Mouse (Mus musculus) hindbrain, postnatal 0 days (tissue): ENCODE data around the gene March4. TPM values are rescaled to one million over a fixed set of nuclear protein-coding genes. Genes with fewer than 3 reads are reported as not detected.
A peak's percentile ranks its signal among the peaks of the same experiment; 100 is the strongest.

ENCODE experiments used
- ATAC-seq: fragments of 200-750 bp; cut with Nextera tagmentation; 2 replicates; pipeline ENCODE4 v1.8.0; 2017; ENCODE audit warnings: mild to moderate bottlenecking, moderate TSS enrichment, moderate library complexity
- DNase-seq: peaks from one replicate; pipeline ENCODE4 v3.0.0-alpha.2; 2015; ENCODE audit warnings: low spot score
- H3K27ac ChIP-seq: fragments of 300-500 bp; sonication (generic); 2 replicates; pipeline ENCODE4 v1.5.1; 2014; ENCODE audit warnings: mild to moderate bottlenecking
- H3K27me3 ChIP-seq: fragments of 300-500 bp; sonication (generic); 2 replicates; pipeline ENCODE4 v1.6.1; 2014; ENCODE audit warnings: low read length, mixed read lengths; ENCODE audit not compliant: insufficient read depth
- H3K36me3 ChIP-seq: fragments of 300-500 bp; sonication (generic); 2 replicates; pipeline ENCODE4 v1.6.1; 2014; ENCODE audit warnings: low read length, mixed read lengths; ENCODE audit not compliant: insufficient read depth
- H3K4me1 ChIP-seq: fragments of 300-500 bp; sonication (generic); 2 replicates; pipeline ENCODE4 v1.6.1; 2014; ENCODE audit warnings: antibody characterized with exemption, low read length, mixed read lengths; ENCODE audit not compliant: insufficient read depth
- H3K4me2 ChIP-seq: fragments of 300-500 bp; sonication (generic); 2 replicates; pipeline ENCODE4 v1.6.1; 2014; ENCODE audit warnings: low read depth, mild to moderate bottlenecking, low read length, moderate library complexity, mixed read lengths
- H3K4me3 ChIP-seq: fragments of 300-500 bp; sonication (generic); 2 replicates; pipeline ENCODE4 v1.5.1; 2014; ENCODE audit warnings: low read length
- H3K9ac ChIP-seq: fragments of 300-500 bp; sonication (generic); replicated peaks from 2 replicates; pipeline ENCODE4 v1.6.1; 2014; ENCODE audit warnings: mild to moderate bottlenecking, low read length, moderate library complexity, mixed read lengths
- H3K9me3 ChIP-seq: fragments of 300-500 bp; sonication (generic); 2 replicates; pipeline ENCODE4 v1.6.1; 2016; ENCODE audit warnings: low read length, mixed read lengths
- CTCF ChIP-seq: IDR thresholded peaks from 2 replicates; pipeline ENCODE4 v1.5.1; 2016; ENCODE audit warnings: antibody characterized with exemption, control low read depth, low read depth
- WGBS: fragments of 180-500 bp; shearing (Covaris S2); extraction: QIAGEN DNeasy Blood & Tissue Kit; methylation state at CpG from one replicate; pipeline ENCODE4 v1.1.7; 2014; 5-methylcytosine and 5-hydroxymethylcytosine counted together
- polyA plus RNA-seq: library from polyadenylated mRNA; unstranded; fragments of >200 nt; fragmentation: Nextera tagmentation; extraction: Ambion mirVana; gene quantifications from 2 replicates; pipeline ENCODE4 v1.2.1, GENCODE M21; 2015
- total RNA-seq: library from RNA; depleted of rRNA; stranded (reverse); fragments of >200 nt; gene quantifications from 2 replicates; pipeline ENCODE4 v1.2.3, GENCODE M21; 2014; rRNA removed

The March4 gene
- total and polyA plus RNA-seq, 2 experiments from 2014 or later: 7.5 to 34.6 TPM

- Histone ChIP-seq H3K9ac (no peak overlapping the region), H3K27ac (no peak overlapping the region), H3K4me3 (no peak overlapping the region), H3K4me2 (no peak overlapping the region), H3K27me3 (no peaks in the 10 kb centered on the region), H3K36me3 (no peaks in the 10 kb centered on the region), H3K9me3 (no peaks in the 10 kb centered on the region), H3K4me1 (no peaks in the 10 kb centered on the region)
- DNase-seq (peak; percentile 29), ATAC-seq (no peak)
- no peak for TF ChIP-seq CTCF
- 60% methylated on average over 7 of the region's 7 CpGs for WGBS
Observed at GRCm38 (mm10) chr1:72383056-72383455, 153.7 kb downstream of the March4 start.

GRCm38 (mm10) chr1:72380544-72380943, 156.2 kb downstream of the March4 start:
- Histone ChIP-seq H3K27me3 (no peaks in the 10 kb centered on the region), H3K9me3 (no peaks in the 10 kb centered on the region), H3K4me1 (no peaks in the 10 kb centered on the region), H3K9ac (no peak overlapping the region), H3K4me2 (no peak overlapping the region), H3K27ac (no peak overlapping the region), H3K36me3 (no peaks in the 10 kb centered on the region), H3K4me3 (no peak overlapping the region)
- DNase-seq: no peak
- TF ChIP-seq CTCF: peak; percentile 23; the same call in 1 of the 2 replicates
- no peak for ATAC-seq
- 99% methylated on average over 3 of the region's 3 CpGs for WGBS

- no peak for TF ChIP-seq CTCF
- WGBS: 59% methylated on average over 11 of the region's 11 CpGs
- DNase-seq: peak; percentile 58
- H3K27me3 ChIP-seq: no peaks in the 10 kb centered on the region
- H3K9ac ChIP-seq: no peak overlapping the region
- H3K36me3 ChIP-seq: no peaks in the 10 kb centered on the region
- H3K4me1 ChIP-seq: no peaks in the 10 kb centered on the region
- peak; percentile 72 for ATAC-seq
- no peaks in the 10 kb centered on the region for H3K9me3 ChIP-seq
- no peak overlapping the region for H3K4me3 ChIP-seq
- peak overlapping the region; percentile 22; the same call in 1 of the 2 replicates for H3K27ac ChIP-seq
- H3K4me2 ChIP-seq: no peak overlapping the region
Observed at GRCm38 (mm10) chr1:72379752-72380353, 156.9 kb downstream of the March4 start.

- Histone ChIP-seq H3K27ac (no peak overlapping the region), H3K9me3 (no peaks in the 10 kb centered on the region), H3K4me3 (no peak overlapping the region), H3K4me2 (no peak overlapping the region), H3K36me3 (no peaks in the 10 kb centered on the region), H3K27me3 (no peaks in the 10 kb centered on the region), H3K9ac (no peak overlapping the region), H3K4me1 (no peaks in the 10 kb centered on the region)
- ATAC-seq (no peak), DNase-seq (no peak)
- no peak for TF ChIP-seq CTCF
- WGBS: 74% methylated on average over 4 of the region's 4 CpGs
Observed at GRCm38 (mm10) chr1:72378151-72378550, 158.6 kb downstream of the March4 start.

Other genes starting within 250 kb of the March4 start
- gene Xrcc5, start 229.5 kb downstream of the March4 start, total RNA-seq: 7.7 and 9.0 TPM in 2 replicates
- 15.7 and 16.2 TPM in 2 replicates for gene Xrcc5, start 229.5 kb downstream of the March4 start, polyA plus RNA-seq
- gene Smarcal1, start 46.3 kb upstream of the March4 start, total RNA-seq: 42.0 and 53.6 TPM in 2 replicates
- 19.1 and 19.7 TPM in 2 replicates for gene Smarcal1, start 46.3 kb upstream of the March4 start, polyA plus RNA-seq
- gene Ankar, start 163.6 kb upstream of the March4 start, total RNA-seq: not detected in 2 replicates
- gene Ankar, start 163.6 kb upstream of the March4 start, polyA plus RNA-seq: not detected in 2 replicates
- 336 and 437 TPM in 2 replicates for gene Rpl37a, start 174.4 kb upstream of the March4 start, total RNA-seq
- 1,178 and 1,201 TPM in 2 replicates for gene Rpl37a, start 174.4 kb upstream of the March4 start, polyA plus RNA-seq